In genomic region chr9:49623934-49624505, GRCm38 (mm10) we compare ENCODE assay signal across 12 mouse cellular contexts.
DNase-seq lines count a peak whose midpoint lies in the region; ATAC-seq and TF ChIP-seq lines count a peak whose summit lies in the region.
"Had no signal": no experiment of that assay in that cellular context is flagged by ENCODE, and none has a peak within 500 bp of the region (broad histone marks: within the 10 kb centered on the region; RNA-seq: fewer than 3 reads in every experiment).

No protein-coding gene starts in this region.

- no peaks in the 10 kb centered on the region for H3K9me3 ChIP-seq in forebrain, embryonic 14.5 days (replicated peaks; ENCODE audit: control insufficient read depth, low read length)
- H3K9me3 ChIP-seq in heart, embryonic 10.5 days = no peaks in the 10 kb centered on the region
- H3K9me3 ChIP-seq: limb, embryonic 12.5 days; lung, embryonic 15.5 days had no signal

- 10% methylated on average over 3 of the region's 3 CpGs for WGBS in forebrain, embryonic 14.5 days
- 45% methylated on average over 3 of the region's 3 CpGs for WGBS in heart, embryonic 10.5 days

- 0 out of 2 replicates have a peak overlapping the region, but pooled peaks have one; percentile 21 for H3K9ac ChIP-seq in forebrain, embryonic 14.5 days (ENCODE audit: low read length)
- H3K9ac ChIP-seq: limb, embryonic 12.5 days; lung, embryonic 15.5 days had no signal

- H3K27ac ChIP-seq in left cerebral cortex, adult 2 months = peak overlapping the region; percentile 60
- peak overlapping the region; percentile 72 for H3K27ac ChIP-seq in forebrain, embryonic 14.5 days (ENCODE audit: low read depth, low read length)
- no peak overlapping the region for H3K27ac ChIP-seq in heart, embryonic 10.5 days
- H3K27ac ChIP-seq: limb, embryonic 12.5 days; lung, embryonic 15.5 days had no signal

- no peak for TF ChIP-seq CTCF in left cerebral cortex, adult 2 months (IDR thresholded peaks at IDR 0.05)

- H3K4me1 ChIP-seq in forebrain, embryonic 14.5 days (ENCODE audit: control insufficient read depth, insufficient read depth, low read length) = peaks cover 36% of the 10 kb centered on the region
- no peaks in the 10 kb centered on the region for H3K4me1 ChIP-seq in heart, embryonic 10.5 days
- H3K4me1 ChIP-seq: lung, embryonic 15.5 days had no signal

- H3K4me2 ChIP-seq in forebrain, embryonic 14.5 days (ENCODE audit: low read length) = 0 out of 2 replicates have a peak overlapping the region, but pooled peaks have one; percentile 3
- H3K4me2 ChIP-seq: limb, embryonic 12.5 days; lung, embryonic 15.5 days had no signal

- intact Hi-C loops in left cerebral cortex, adult 2 months (cut with DNase I) = loop anchor here (5.0 kb wide), 1 partner anchor 33 kb away; no protein-coding TSS in a partner anchor

- peak; percentile 61 for ATAC-seq in forebrain, embryonic 14.5 days
- ATAC-seq: CD4-positive, CD25-positive, alpha-beta regulatory T cell, adult 4 months had no signal

- H3K27me3 ChIP-seq in forebrain, embryonic 14.5 days (replicated peaks; ENCODE audit: control insufficient read depth, insufficient read depth, low read length) = no peaks in the 10 kb centered on the region
- no peaks in the 10 kb centered on the region for H3K27me3 ChIP-seq in heart, embryonic 10.5 days (ENCODE audit: insufficient read depth, poor library complexity, severe bottlenecking)
- H3K27me3 ChIP-seq: limb, embryonic 12.5 days; lung, embryonic 15.5 days had no signal

- H3K36me3 ChIP-seq in forebrain, embryonic 14.5 days (ENCODE audit: control insufficient read depth, insufficient read depth, low read length) = no peaks in the 10 kb centered on the region
- no peaks in the 10 kb centered on the region for H3K36me3 ChIP-seq in heart, embryonic 10.5 days
- H3K36me3 ChIP-seq: limb, embryonic 12.5 days; lung, embryonic 15.5 days had no signal

- H3K4me3 ChIP-seq in left cerebral cortex, adult 2 months = no peak overlapping the region
- no peak overlapping the region for H3K4me3 ChIP-seq in forebrain, embryonic 14.5 days (ENCODE audit: low read depth, low read length)
- no peak overlapping the region for H3K4me3 ChIP-seq in heart, embryonic 10.5 days
- H3K4me3 ChIP-seq: limb, embryonic 12.5 days; lung, embryonic 15.5 days had no signal

- DNase-seq in left cerebral cortex, adult 2 months (ENCODE audit: extremely low spot score in 1 of 2, low spot score in 2 of 2) = no peak
- no peak for DNase-seq in left cerebral cortex, adult 18-20 months (ENCODE audit: low spot score in 2 of 2)
- DNase-seq in forebrain, embryonic 14.5 days (ENCODE audit: low spot score) = peak; percentile 65
- peak; percentile 73 for DNase-seq in layer of hippocampus, adult 9-11 months
- DNase-seq in retina, embryonic 14.5 days (ENCODE audit: low spot score) = peak; percentile 88
- DNase-seq in kidney, postnatal 25 days = no peak
- no peak for DNase-seq in heart, embryonic 10.5 days (ENCODE audit: low spot score)
- no peak for DNase-seq in thymus, postnatal 25 days
- DNase-seq: heart, postnatal 10 days had no signal

Comparison
In these comparisons a context has a peak if more than half of its experiments do, and no peak if none do; other contexts are left out.
1. DNase-seq: peak in forebrain, embryonic 14.5 days (single experiment), layer of hippocampus, adult 9-11 months (single experiment) and retina, embryonic 14.5 days (single experiment); none in left cerebral cortex, adult 2 months (0 of 2), left cerebral cortex, adult 18-20 months (0 of 2), kidney, postnatal 25 days (0 of 2), heart, embryonic 10.5 days (single experiment) and thymus, postnatal 25 days (single experiment).